Mouse (Mus musculus): ENCODE measurements around the gene Clpx. TPM values are rescaled to one million over a fixed set of nuclear protein-coding genes. Genes with fewer than 3 reads are reported as not detected.

The Clpx gene
- 47.0 TPM for polyA plus RNA-seq (2017; shearing (Covaris generic))

GRCm38 (mm10) chr9:65293973-65294715 lies at the start of gene Clpx:
TSS of gene Clpx (plus strand) at chr9:65294260.

GRCm38 (mm10) chr9:65264959-65265358 lies 29.1 kb upstream of the Clpx start, which contains the start of gene Cilp:
TSS of gene Cilp (plus strand) at chr9:65265180.

DNA sequence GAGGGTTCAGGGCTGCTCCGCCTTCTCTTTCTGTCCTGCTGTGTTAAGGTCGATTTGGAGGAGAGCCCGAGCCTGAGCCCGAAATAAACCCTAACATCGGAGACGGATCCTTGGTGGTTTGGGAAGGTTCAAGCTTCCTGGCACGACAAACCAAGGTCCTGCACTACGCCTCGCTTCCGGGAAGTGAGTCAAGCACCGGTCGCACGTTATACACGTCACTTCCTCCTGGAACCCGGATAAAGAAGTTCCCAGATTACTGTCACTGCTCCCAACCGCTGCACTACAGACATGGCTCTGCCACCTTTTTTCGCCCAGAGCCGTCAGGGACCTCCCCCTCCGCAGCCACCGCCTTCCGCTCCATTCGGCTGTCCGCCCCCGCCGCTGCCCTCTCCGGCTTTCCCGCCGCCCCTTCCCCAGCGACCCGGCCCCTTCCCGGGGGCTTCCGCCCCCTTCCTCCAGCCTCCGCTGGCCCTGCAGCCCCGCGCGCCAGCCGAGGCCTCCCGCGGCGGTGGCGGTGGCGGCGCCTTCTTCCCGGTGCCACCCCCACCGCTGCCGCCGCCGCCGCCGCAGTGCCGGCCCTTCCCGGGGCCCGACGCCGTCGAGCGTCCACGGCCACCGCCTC lies 51.9 kb downstream of the Clpx start, which contains the start of gene Pdcd7:
Gene Pdcd7, plus strand, starts transcription at position 251 of the 622 bp plus-strand sequence.

GRCm38 (mm10) chr9:65360641-65361448 lies 66.8 kb downstream of the Clpx start, which contains the start of gene Ubap1l:
TSS of gene Ubap1l (plus strand) at chr9:65361041.

Other genes starting within 250 kb of the Clpx start
- 0.19 TPM for gene Igdcc4, start 192.8 kb upstream of the Clpx start, polyA plus RNA-seq (2017; shearing (Covaris generic))
- 0.06 TPM for gene Igdcc3, start 153.1 kb upstream of the Clpx start, polyA plus RNA-seq (2017; shearing (Covaris generic))
- gene Parp16, start 98.9 kb upstream of the Clpx start, polyA plus RNA-seq (2017; shearing (Covaris generic)): 10.5 TPM
- gene Cilp, start 29.1 kb upstream of the Clpx start, polyA plus RNA-seq (2017; shearing (Covaris generic)): 0.07 TPM
- gene Pdcd7, start 51.8 kb downstream of the Clpx start, polyA plus RNA-seq (2017; shearing (Covaris generic)): 32.8 TPM
- 0.17 TPM for gene Ubap1l, start 66.8 kb downstream of the Clpx start, polyA plus RNA-seq (2017; shearing (Covaris generic))
- gene Kbtbd13, start 97.4 kb downstream of the Clpx start, polyA plus RNA-seq (2017; shearing (Covaris generic)): not detected
- not detected for gene Rasl12, start 104.2 kb downstream of the Clpx start, polyA plus RNA-seq (2017; shearing (Covaris generic))
- not detected for gene Slc51b, start 128.7 kb downstream of the Clpx start, polyA plus RNA-seq (2017; shearing (Covaris generic))
- 36.4 TPM for gene Mtfmt, start 141.5 kb downstream of the Clpx start, polyA plus RNA-seq (2017; shearing (Covaris generic))
- gene Spg21, start 166.7 kb downstream of the Clpx start, polyA plus RNA-seq (2017; shearing (Covaris generic)): 135 TPM
- not detected for gene Ankdd1a, start 225.9 kb downstream of the Clpx start, polyA plus RNA-seq (2017; shearing (Covaris generic))